Mouse (Mus musculus): ENCODE measurements around the gene Sugp1. TPM values are rescaled to one million over a fixed set of nuclear protein-coding genes. Genes with fewer than 3 reads are reported as not detected.
A peak's percentile ranks its signal among the peaks of the same experiment; 100 is the strongest.
"Not testable (repeated sequence)": the region's sequence is repeated elsewhere in the genome, so short reads cannot be mapped to it uniquely, and the experiment has no call there.

Sugp1 gene
- 10 to 100 TPM; 53.0 to 56.4 (median 54.6) TPM for total RNA-seq (2022)

GRCm38 (mm10) chr8:70042583-70043455 is at the start of gene Sugp1, which contains the start of gene Mau2:
Gene Sugp1, plus strand, starts transcription at chr8:70042813.
Gene Mau2, minus strand, starts transcription at chr8:70042734.
- DNase-seq (ENCODE audit: low spot score in 2 of 2), result peak; percentile 91 to 93

- DNase-seq (ENCODE audit: low spot score in 2 of 2), result no peak
Observed at GRCm38 (mm10) chr8:69995422-69995775, 47.2 kb upstream of the Sugp1 start.

GRCm38 (mm10) chr8:69995776-69996588 is 46.6 kb upstream of the Sugp1 start, which contains the start of gene Gatad2a:
Gene Gatad2a, minus strand, starts transcription at chr8:69996384.
- peak; percentile 99 to 100 for DNase-seq (ENCODE audit: low spot score in 2 of 2)

GRCm38 (mm10) chr8:69996589-69997285 is 45.9 kb upstream of the Sugp1 start:
- DNase-seq (ENCODE audit: low spot score in 2 of 2), result no peak

- DNase-seq (ENCODE audit: low spot score in 2 of 2), result no peak
Observed at GRCm38 (mm10) chr8:69998706-69999105, 43.9 kb upstream of the Sugp1 start.

- no peak for DNase-seq (ENCODE audit: low spot score in 2 of 2)
Observed at GRCm38 (mm10) chr8:69999236-69999635, 43.4 kb upstream of the Sugp1 start.

- no peak for DNase-seq (ENCODE audit: low spot score in 2 of 2)
Observed at GRCm38 (mm10) chr8:70000226-70000625, 42.4 kb upstream of the Sugp1 start.

GRCm38 (mm10) chr8:70001176-70001891 is 41.3 kb upstream of the Sugp1 start:
- DNase-seq (ENCODE audit: low spot score in 2 of 2), result no peak

GRCm38 (mm10) chr8:70001892-70002191 is 40.8 kb upstream of the Sugp1 start:
- DNase-seq (ENCODE audit: low spot score in 2 of 2), result not testable (repeated sequence)

GRCm38 (mm10) chr8:70003204-70003657 is 39.4 kb upstream of the Sugp1 start:
- DNase-seq (ENCODE audit: low spot score in 2 of 2), result no peak

- DNase-seq (ENCODE audit: low spot score in 2 of 2), result no peak
Observed at GRCm38 (mm10) chr8:70004345-70004744, 38.3 kb upstream of the Sugp1 start.

GRCm38 (mm10) chr8:70005178-70005577 is 37.4 kb upstream of the Sugp1 start:
- DNase-seq (ENCODE audit: low spot score in 2 of 2), result no peak

- not testable (repeated sequence) for DNase-seq (ENCODE audit: low spot score in 2 of 2)
Observed at GRCm38 (mm10) chr8:70010796-70011195, 31.8 kb upstream of the Sugp1 start.

GRCm38 (mm10) chr8:70012350-70012749 is 30.3 kb upstream of the Sugp1 start:
- no peak for DNase-seq (ENCODE audit: low spot score in 2 of 2)

- DNase-seq (ENCODE audit: low spot score in 2 of 2), result no peak
Observed at GRCm38 (mm10) chr8:70012763-70013162, 29.9 kb upstream of the Sugp1 start.

GRCm38 (mm10) chr8:70015017-70015416 is 27.6 kb upstream of the Sugp1 start:
- no peak for DNase-seq (ENCODE audit: low spot score in 2 of 2)

GRCm38 (mm10) chr8:70023596-70023995 is 19.0 kb upstream of the Sugp1 start:
- no peak for DNase-seq (ENCODE audit: low spot score in 2 of 2)

GRCm38 (mm10) chr8:70026151-70026550 is 16.5 kb upstream of the Sugp1 start:
- DNase-seq (ENCODE audit: low spot score in 2 of 2), result no peak

GRCm38 (mm10) chr8:70030255-70030654 is 12.4 kb upstream of the Sugp1 start:
- no peak for DNase-seq (ENCODE audit: low spot score in 2 of 2)

GRCm38 (mm10) chr8:70037994-70038393 is 4.6 kb upstream of the Sugp1 start:
- no peak for DNase-seq (ENCODE audit: low spot score in 2 of 2)
